Mouse (Mus musculus) stomach, embryonic 15.5 days (tissue): ENCODE measurements at regions not wholly inside any gene's neighbourhood (a gene's known extent, or its start where the extent isn't known, plus 50 kb on each side); places are given as distances from the start of the nearest gene placed in this dataset.
A peak's percentile ranks its signal among the peaks of the same experiment; 100 is the strongest.
"Not testable (repeated sequence)": the region's sequence is repeated elsewhere in the genome, so short reads cannot be mapped to it uniquely, and the experiment has no call there.

Experiments used
- ATAC-seq: fragments of 200-750 bp; cut with Nextera tagmentation; 2 replicates; pipeline ENCODE4 v1.8.0; 2017; ENCODE audit warnings: low read depth, moderate number of reproducible peaks, moderate TSS enrichment; ENCODE audit not compliant: insufficient read depth, low FRiP score
- H3K27ac ChIP-seq: fragments of 300-500 bp; sonication (generic); 2 replicates; pipeline ENCODE4 v1.5.1; 2015; ENCODE audit warnings: mild to moderate bottlenecking, inconsistent platforms
- H3K27me3 ChIP-seq: fragments of 300-500 bp; sonication (generic); replicated peaks from 2 replicates; pipeline ENCODE4 v1.6.1; 2015; ENCODE audit warnings: inconsistent platforms
- H3K36me3 ChIP-seq: fragments of 300-500 bp; sonication (generic); 2 replicates; pipeline ENCODE4 v1.6.1; 2015; ENCODE audit warnings: inconsistent platforms
- H3K4me1 ChIP-seq: fragments of 300-500 bp; sonication (generic); 2 replicates; pipeline ENCODE4 v1.6.1; 2015; ENCODE audit warnings: inconsistent platforms
- H3K4me2 ChIP-seq: fragments of 300-500 bp; sonication (generic); 2 replicates; pipeline ENCODE4 v1.6.1; 2015; ENCODE audit warnings: mild to moderate bottlenecking, inconsistent platforms
- H3K4me3 ChIP-seq: fragments of 300-500 bp; sonication (generic); replicated peaks from 2 replicates; pipeline ENCODE4 v1.5.1; 2015; ENCODE audit warnings: inconsistent platforms
- H3K9ac ChIP-seq: fragments of 300-500 bp; sonication (generic); 2 replicates; pipeline ENCODE4 v1.6.1; 2015; ENCODE audit warnings: inconsistent platforms
- H3K9me3 ChIP-seq: fragments of 300-500 bp; sonication (generic); 2 replicates; pipeline ENCODE4 v1.6.1; 2016; ENCODE audit warnings: inconsistent platforms
- WGBS: fragments of 180-500 bp; shearing (Covaris S2); methylation state at CpG from one replicate; pipeline ENCODE4 v1.1.7; 2015; 5-methylcytosine and 5-hydroxymethylcytosine counted together

DNA sequence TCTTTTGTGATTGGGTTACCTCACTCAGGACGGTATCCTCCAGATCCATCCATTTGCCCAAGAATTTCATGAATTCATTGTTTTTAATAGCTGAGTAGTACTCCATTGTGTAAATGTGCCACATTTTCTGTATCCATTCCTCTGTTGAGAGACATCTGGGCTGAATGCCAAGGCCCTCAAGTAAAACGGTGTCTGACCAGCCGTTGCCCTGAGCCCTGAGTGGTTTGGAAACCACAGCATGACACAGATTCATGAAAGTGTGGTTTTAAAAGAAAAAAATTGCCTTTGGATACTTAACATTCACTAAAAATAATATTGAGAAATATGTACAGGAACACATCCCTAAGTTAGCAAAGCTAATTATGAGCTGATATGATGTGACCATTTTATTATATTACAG is 226.1 kb downstream of the Dact1 start:
- H3K9me3 ChIP-seq: not testable (repeated sequence)

DNA sequence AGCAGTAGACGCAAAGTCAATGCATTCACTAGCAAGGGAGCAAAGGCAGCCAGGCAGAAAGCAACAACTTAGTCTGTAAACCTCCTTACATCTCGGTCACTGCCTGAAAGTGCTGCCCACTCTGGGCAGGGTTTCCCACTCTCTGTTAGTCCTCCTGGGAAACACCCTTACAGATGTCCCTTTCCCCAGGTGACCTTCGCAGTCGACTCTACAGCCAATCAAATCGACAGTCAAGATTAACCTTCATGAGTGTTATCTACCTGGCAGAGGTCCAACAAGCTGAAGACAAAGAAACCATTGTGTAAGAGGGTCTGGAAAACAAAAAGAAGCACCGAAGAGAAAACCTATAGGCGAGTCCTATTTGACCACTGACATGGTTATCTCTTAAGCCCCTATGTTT is 229.0 kb downstream of the Dact1 start:
- no peak overlapping the region for H3K9ac ChIP-seq
- 67% methylated on average over 7 of the region's 7 CpGs for WGBS
- peak overlapping the region; percentile 13; the same call in 1 of the 2 replicates for H3K27ac ChIP-seq
- H3K4me1 ChIP-seq: no peaks in the 10 kb centered on the region
- H3K4me2 ChIP-seq: no peak overlapping the region
- peak; percentile 42; the same call in 1 of the 2 replicates for ATAC-seq
- no peaks in the 10 kb centered on the region for H3K36me3 ChIP-seq
- H3K4me3 ChIP-seq: no peak overlapping the region
- H3K27me3 ChIP-seq: no peaks in the 10 kb centered on the region
- H3K9me3 ChIP-seq: no peaks in the 10 kb centered on the region

More for the DNA sequence above, 226.1 kb downstream of the Dact1 start:
- not testable (repeated sequence) for H3K9ac ChIP-seq, H3K4me1 ChIP-seq, H3K4me3 ChIP-seq, H3K4me2 ChIP-seq, H3K27me3 ChIP-seq, H3K36me3 ChIP-seq, H3K27ac ChIP-seq, ATAC-seq
- 72% methylated on average over 3 of the region's 3 CpGs for WGBS

DNA sequence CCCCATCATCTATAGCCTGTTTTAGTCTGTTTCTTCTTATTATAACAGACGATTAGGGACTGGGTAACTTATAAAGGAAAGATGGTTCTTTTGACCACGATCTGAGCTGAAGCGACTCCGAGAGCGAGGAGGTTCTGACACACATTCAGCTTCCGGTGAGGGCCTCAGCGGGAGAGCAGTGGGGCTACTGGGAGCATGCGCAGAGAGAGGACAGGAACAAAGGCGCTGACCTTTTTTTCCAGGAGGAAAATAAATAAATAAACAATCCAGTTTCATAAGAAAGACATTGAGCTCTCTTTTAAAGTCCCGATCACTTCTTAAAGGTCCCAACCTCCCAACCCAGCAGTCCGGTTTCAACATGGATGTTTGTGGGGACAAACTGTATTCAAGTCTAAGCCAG is 230.6 kb downstream of the Dact1 start:
- Histone ChIP-seq H3K27ac (no peak overlapping the region), H3K9me3 (no peaks in the 10 kb centered on the region), H3K4me3 (no peak overlapping the region), H3K4me1 (0 out of 2 replicates have a peak, but pooled peaks cover 3% of the 10 kb centered on the region), H3K36me3 (no peaks in the 10 kb centered on the region), H3K9ac (no peak overlapping the region), H3K27me3 (no peaks in the 10 kb centered on the region), H3K4me2 (no peak overlapping the region)
- ATAC-seq: no peak
- WGBS: 90% methylated on average over 11 of the region's 11 CpGs

DNA sequence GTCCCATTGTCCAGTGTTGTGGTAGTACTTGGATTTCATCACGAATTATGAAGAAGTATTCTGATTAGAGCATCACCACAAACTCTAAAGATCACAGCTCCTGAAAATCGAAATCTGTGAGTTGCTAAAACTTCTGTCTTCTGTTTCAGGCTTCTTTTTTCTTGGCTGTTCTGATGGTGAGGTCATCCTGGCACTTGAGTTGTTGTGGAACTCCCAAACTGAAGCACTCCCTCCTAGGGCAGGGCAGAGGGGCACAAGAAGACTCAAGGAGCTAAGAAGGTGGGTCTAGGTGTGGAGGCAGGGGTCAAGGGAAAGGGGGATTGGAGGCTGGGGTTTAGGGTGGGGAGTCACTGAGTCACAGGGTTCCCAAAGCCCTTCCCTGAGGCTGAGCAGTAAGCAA is 232.3 kb downstream of the Dact1 start:
- Histone ChIP-seq H3K9ac (no peak overlapping the region), H3K4me1 (0 out of 2 replicates have a peak, but pooled peaks cover 3% of the 10 kb centered on the region), H3K27ac (peak overlapping the region; percentile 2; the same call in 1 of the 2 replicates), H3K9me3 (no peaks in the 10 kb centered on the region), H3K27me3 (no peaks in the 10 kb centered on the region), H3K4me2 (no peak overlapping the region), H3K36me3 (no peaks in the 10 kb centered on the region), H3K4me3 (no peak overlapping the region)
- no peak for ATAC-seq
- WGBS: 79% methylated on average over 2 of the region's 2 CpGs

DNA sequence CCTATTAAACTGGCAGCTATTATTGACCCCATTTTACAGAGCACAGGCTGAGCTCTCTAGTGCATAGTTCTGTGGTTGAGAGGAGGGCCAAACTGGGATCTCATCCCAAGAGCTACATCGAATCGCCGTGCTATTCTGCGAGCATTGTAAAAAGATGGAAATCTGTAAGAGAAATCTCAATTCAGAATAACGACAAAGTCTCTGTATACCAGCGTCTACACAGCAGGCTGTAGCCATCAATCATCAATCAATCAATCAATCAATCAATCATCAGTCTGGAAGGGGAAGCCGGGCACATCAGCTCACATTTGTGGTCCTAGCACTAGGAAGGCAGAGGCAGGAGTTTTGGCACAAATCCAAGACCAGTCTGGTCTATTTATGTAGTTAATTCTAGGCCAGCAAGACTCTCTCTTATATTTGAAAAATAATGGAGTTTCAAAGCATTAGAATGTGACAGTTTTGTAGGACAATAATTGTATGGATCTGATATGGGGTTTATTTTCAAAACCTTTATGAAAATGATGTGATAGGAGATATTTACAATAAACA is 234.0 kb downstream of the Dact1 start:
- Histone ChIP-seq H3K4me2 (no peak overlapping the region), H3K36me3 (no peaks in the 10 kb centered on the region), H3K4me3 (no peak overlapping the region), H3K4me1 (0 out of 2 replicates have a peak, but pooled peaks cover 3% of the 10 kb centered on the region), H3K9ac (no peak overlapping the region), H3K27me3 (no peaks in the 10 kb centered on the region), H3K9me3 (no peaks in the 10 kb centered on the region), H3K27ac (no peak overlapping the region)
- 56% methylated on average over 7 of the region's 7 CpGs for WGBS
- no peak for ATAC-seq

DNA sequence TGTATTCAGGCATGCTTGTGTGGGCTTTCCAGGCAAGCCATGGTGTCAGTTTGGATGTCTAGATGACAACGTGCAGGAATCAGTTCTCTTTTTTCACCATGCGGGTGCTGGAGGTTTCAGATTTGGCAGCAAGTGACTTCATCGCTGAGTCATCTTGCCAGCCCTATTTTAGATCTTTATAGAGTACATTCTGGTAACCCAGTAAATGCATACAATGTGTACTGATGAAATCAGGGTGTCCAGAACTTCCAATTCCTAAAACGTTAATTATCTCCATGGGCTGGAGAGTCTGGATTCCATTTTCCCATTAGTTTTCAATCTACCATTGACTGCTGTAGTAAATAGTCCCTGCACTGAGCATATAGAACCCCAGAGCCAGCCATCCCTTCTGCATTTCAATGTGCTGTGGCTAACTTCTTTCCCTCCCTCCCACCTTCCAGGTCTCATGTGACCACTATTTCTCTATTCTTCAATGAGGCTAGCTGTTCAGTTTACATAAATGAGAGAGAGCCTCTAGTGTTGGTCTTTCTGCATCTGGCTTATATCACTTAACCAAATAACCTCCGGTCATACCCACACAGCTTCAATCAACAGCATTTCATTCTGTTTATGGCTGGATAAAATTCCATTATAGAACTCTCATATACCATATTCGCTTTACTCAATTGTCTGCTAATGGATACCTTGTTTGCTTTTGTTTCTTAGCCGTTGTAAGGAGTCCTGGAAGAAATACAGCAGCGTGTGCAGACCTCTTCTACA is 234.9 kb downstream of the Dact1 start:
- H3K9me3 ChIP-seq: no peaks in the 10 kb centered on the region
- H3K9ac ChIP-seq: no peak overlapping the region
- 0 out of 2 replicates have a peak, but pooled peaks cover 3% of the 10 kb centered on the region for H3K4me1 ChIP-seq
- WGBS: 30% methylated on average over 8 of the region's 8 CpGs
- H3K27me3 ChIP-seq: no peaks in the 10 kb centered on the region
- H3K4me3 ChIP-seq: no peak overlapping the region
- no peak for ATAC-seq
- H3K36me3 ChIP-seq: no peaks in the 10 kb centered on the region
- no peak overlapping the region for H3K27ac ChIP-seq
- H3K4me2 ChIP-seq: no peak overlapping the region

DNA sequence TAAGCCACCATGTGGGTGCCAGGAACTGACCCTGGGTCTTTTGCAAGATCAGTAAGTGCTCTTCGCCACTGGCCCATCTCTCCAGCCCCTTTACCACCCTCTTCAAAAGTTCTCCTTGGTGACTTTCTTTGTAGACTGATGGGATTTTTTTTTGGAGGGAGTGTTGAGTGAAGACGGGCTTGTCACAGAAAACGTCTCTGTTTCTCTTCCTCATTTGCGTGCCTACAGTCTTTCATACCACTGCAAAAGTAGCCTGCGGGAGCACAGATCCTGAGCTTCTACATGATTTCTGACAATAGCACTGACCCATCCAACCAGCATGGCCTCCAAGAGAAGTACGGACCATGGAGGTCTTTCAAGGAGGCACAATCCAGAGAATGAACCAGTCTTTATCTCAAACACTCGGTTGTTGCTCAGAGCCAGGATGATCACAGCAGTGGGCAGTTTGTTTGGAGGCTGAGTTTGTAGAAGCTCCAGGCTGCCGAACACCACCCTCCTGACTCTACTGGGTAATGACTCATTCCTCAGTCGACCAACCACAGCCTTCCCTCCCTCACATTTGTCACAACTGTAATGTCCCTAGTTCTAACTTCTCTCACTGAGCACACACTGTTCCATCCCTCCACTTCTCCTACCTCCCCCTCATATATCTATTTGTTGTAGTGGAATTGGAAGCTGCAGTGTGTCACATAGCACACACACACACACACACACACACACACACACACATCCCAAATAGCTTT is 237.0 kb downstream of the Dact1 start:
- Histone ChIP-seq H3K9ac (no peak overlapping the region), H3K27me3 (no peaks in the 10 kb centered on the region), H3K36me3 (no peaks in the 10 kb centered on the region), H3K4me2 (no peak overlapping the region), H3K4me3 (no peak overlapping the region), H3K9me3 (no peaks in the 10 kb centered on the region), H3K27ac (no peak overlapping the region), H3K4me1 (0 out of 2 replicates have a peak, but pooled peaks cover 3% of the 10 kb centered on the region)
- ATAC-seq: no peak
- 80% methylated on average over 9 of the region's 9 CpGs for WGBS

DNA sequence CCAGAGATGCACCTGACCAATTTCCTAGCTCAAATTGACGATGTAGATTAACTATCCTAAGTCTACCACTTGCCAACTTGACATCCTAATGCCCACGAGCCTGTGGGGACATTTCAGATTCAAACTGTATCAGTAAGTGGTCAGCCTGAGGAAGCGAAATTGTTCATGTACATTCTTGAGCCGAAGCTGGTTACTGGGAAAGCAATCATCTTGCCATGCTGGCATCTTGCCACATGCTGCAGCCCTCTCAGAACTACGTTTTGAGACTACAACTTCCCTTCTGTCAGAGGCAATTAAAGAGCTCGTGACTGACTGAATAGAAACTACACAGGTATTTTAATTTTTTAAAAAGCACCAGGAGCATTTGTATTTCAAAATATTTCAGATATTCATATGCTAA is 239.7 kb downstream of the Dact1 start:
- Histone ChIP-seq H3K4me2 (no peak overlapping the region), H3K4me1 (0 out of 2 replicates have a peak, but pooled peaks cover 3% of the 10 kb centered on the region), H3K9me3 (no peaks in the 10 kb centered on the region), H3K9ac (no peak overlapping the region), H3K4me3 (no peak overlapping the region), H3K36me3 (no peaks in the 10 kb centered on the region), H3K27ac (no peak overlapping the region), H3K27me3 (no peaks in the 10 kb centered on the region)
- no peak for ATAC-seq
- 56% methylated on average over 6 of the region's 6 CpGs for WGBS

DNA sequence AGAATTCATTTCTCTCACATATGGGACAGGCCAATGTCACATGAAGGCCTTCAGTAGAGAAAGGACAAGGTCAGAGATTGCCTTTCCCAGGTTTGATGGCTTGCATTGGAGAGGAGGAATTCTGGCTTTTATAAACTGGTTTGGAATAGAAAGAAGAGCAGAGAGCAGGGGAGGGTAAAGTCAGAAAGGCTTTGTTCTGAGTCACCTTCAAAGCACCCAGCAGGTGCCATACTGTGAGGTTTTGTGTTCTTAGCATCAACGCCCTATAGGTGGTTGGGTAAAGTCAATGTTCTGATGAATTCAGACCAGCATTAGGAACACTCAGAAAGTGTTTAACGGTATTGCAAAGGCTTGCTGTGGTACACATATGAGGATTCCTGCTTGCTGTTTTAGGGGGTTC is 244.5 kb downstream of the Dact1 start:
- H3K4me2 ChIP-seq: no peak overlapping the region
- no peak overlapping the region for H3K9ac ChIP-seq
- H3K27ac ChIP-seq: no peak overlapping the region
- H3K4me3 ChIP-seq: no peak overlapping the region
- WGBS: 64% methylated on average over 2 of the region's 2 CpGs
- no peaks in the 10 kb centered on the region for H3K27me3 ChIP-seq
- H3K9me3 ChIP-seq: no peaks in the 10 kb centered on the region
- no peaks in the 10 kb centered on the region for H3K4me1 ChIP-seq
- no peak for ATAC-seq
- no peaks in the 10 kb centered on the region for H3K36me3 ChIP-seq

DNA sequence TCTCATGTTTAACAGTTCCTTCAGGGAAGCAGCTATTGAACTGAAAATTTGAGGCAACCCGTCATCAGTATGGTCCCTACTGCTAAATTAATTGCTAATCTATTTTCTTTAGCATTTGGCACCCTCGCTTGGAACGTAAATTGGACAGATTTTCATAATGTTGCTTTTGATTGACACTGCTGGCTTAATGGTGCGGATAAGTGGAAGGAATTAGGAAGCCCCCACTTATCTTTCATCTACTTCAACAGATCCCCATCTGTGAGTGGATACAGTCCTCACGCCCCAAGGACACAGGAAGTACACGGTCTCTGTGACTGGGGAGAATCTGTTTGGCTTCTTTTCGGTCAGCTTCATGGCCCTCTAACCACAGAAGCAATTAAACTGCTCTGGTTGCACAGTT is 251.6 kb downstream of the Dact1 start:
- H3K36me3 ChIP-seq: no peaks in the 10 kb centered on the region
- 64% methylated on average over 7 of the region's 7 CpGs for WGBS
- no peaks in the 10 kb centered on the region for H3K27me3 ChIP-seq
- ATAC-seq: no peak
- no peaks in the 10 kb centered on the region for H3K4me1 ChIP-seq
- H3K4me3 ChIP-seq: no peak overlapping the region
- H3K4me2 ChIP-seq: no peak overlapping the region
- H3K27ac ChIP-seq: no peak overlapping the region
- no peaks in the 10 kb centered on the region for H3K9me3 ChIP-seq
- no peak overlapping the region for H3K9ac ChIP-seq

DNA sequence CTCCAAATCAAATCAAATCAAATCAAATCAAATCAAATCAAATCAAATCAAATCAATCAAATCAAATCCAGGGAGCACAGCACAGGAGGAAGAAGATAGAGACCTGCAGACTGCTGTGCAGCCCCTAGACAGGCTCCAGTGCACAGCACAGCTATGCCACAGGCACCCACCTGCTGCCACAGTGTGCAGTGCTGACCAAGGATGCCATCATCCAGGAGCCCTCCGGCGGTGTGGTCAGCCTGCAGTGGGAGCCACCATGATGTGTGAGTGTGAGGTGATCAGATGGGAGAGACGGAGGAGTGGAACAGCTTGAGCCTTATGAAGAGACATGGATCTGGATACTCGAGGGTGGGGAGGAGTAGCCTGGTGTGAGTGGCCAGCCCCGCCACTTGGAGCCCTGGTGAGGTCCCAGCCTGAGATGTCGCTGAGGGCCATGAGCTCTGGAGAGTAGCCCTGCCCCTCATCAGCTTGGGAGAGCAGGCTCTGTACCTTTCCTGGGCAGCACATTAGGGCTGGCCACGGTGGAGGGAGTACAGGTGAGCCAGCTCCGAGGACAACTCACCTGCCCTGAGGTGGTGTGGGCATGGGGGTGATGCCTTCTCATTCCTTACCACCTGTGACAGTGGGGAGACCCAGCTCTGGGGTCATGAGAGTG is 252.4 kb downstream of the Dact1 start:
- H3K36me3 ChIP-seq: no peaks in the 10 kb centered on the region
- WGBS: 80% methylated on average over 8 of the region's 8 CpGs
- peak; percentile 56; the same call in 1 of the 2 replicates for ATAC-seq
- H3K27ac ChIP-seq: no peak overlapping the region
- H3K4me2 ChIP-seq: no peak overlapping the region
- H3K9me3 ChIP-seq: no peaks in the 10 kb centered on the region
- H3K4me3 ChIP-seq: no peak overlapping the region
- no peak overlapping the region for H3K9ac ChIP-seq
- no peaks in the 10 kb centered on the region for H3K27me3 ChIP-seq
- no peaks in the 10 kb centered on the region for H3K4me1 ChIP-seq

DNA sequence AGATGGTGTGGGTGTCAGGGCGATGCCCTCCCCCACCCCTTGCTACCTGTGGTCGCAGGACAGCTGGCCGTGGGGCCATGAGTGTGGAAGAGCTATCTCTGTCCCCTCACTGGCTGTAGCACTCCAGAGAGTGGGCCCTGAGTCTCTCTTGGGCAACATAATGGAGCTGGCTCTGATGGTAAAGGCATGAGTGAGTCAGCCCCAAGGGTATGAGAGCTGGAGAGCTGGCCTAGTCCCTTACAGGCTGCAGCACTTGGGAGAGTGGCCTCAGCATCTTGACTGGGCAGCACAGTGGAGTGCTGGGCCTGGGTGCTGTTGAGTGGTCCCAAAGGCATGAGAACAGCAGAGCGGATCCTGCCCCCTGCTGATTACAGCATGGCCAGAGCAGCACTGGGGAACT is 253.5 kb downstream of the Dact1 start:
- no peaks in the 10 kb centered on the region for H3K36me3 ChIP-seq
- no peak overlapping the region for H3K4me2 ChIP-seq
- H3K9me3 ChIP-seq: no peaks in the 10 kb centered on the region
- no peak for ATAC-seq
- H3K4me3 ChIP-seq: no peak overlapping the region
- no peaks in the 10 kb centered on the region for H3K4me1 ChIP-seq
- no peaks in the 10 kb centered on the region for H3K27me3 ChIP-seq
- WGBS: 90% methylated on average over 4 of the region's 4 CpGs
- no peak overlapping the region for H3K27ac ChIP-seq
- no peak overlapping the region for H3K9ac ChIP-seq
